Comparison of ENCODE assay signal across 8 mouse cellular contexts in the genomic region with DNA sequence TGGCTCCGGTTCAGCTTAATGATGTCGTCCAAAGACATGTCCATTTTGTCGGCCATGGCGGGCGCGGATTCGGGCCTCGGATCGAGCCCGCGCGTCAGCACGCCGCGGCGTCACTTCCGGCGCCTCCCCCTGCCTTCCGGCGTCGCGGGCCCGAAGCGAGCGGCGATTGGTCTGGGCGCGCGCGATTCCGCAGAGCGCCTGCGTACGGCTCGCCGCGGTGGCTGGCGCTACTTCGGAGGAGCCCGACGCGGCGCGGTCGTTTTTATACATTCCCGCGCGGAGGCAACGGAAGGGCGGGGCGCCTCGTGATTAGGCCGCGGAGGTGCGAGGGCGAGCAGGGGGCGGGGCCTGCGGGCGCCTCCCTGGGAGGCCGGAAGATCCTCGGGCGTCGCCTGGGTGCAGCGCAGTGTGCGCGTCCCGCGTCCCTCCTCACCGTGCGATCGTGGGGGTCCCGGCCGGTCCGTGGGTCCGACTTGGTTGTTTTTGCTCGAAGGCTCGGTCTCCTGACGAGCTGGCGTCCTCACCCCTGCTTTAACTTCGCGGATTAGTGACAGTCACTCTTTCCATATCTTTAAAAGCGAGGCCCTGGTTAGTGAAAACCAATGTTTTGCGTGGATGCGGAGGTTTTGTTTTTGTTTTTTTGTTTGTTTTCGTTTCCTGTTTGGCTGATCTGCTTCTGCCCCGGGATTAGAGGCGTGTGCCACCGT. TPM values are rescaled to one million over a fixed set of nuclear protein-coding genes. Genes with fewer than 3 reads are reported as not detected.
DNase-seq lines count a peak whose midpoint lies in the region; ATAC-seq and TF ChIP-seq lines count a peak whose summit lies in the region.

Gene Alyref (minus strand): TSS at position 83 of the 707 bp plus-strand sequence.
Gene Anapc11 (plus strand): TSS at position 139 of the 707 bp plus-strand sequence.

- H3K4me1 ChIP-seq in embryonic facial prominence, embryonic 13.5 days = peaks cover 27% of the 10 kb centered on the region
- H3K4me1 ChIP-seq in kidney, adult 2 months (ENCODE audit: control insufficient read depth, insufficient read depth, low read length) = peaks cover 16% of the 10 kb centered on the region
- peaks cover 24% of the 10 kb centered on the region for H3K4me1 ChIP-seq in limb, embryonic 12.5 days (replicated peaks)
- H3K4me1 ChIP-seq in midbrain, embryonic 15.5 days = peaks cover 27% of the 10 kb centered on the region
- H3K4me1 ChIP-seq in spleen, adult 2 months (ENCODE audit: control insufficient read depth, insufficient read depth, insufficient read length) = peaks cover 17% of the 10 kb centered on the region

- TF ChIP-seq POLR2A in kidney, adult 2 months (IDR thresholded peaks at IDR 0.05; ENCODE audit: low read depth, low read length) = peak; percentile 9
- TF ChIP-seq POLR2A in spleen, adult 2 months (IDR thresholded peaks at IDR 0.05; ENCODE audit: low read depth, low read length) = peak; percentile 78

- no peaks in the 10 kb centered on the region for H3K27me3 ChIP-seq in embryonic facial prominence, embryonic 13.5 days
- no peaks in the 10 kb centered on the region for H3K27me3 ChIP-seq in kidney, adult 2 months (replicated peaks; ENCODE audit: control insufficient read depth, insufficient read depth, low read length)
- H3K27me3 ChIP-seq in limb, embryonic 12.5 days = no peaks in the 10 kb centered on the region
- no peaks in the 10 kb centered on the region for H3K27me3 ChIP-seq in midbrain, embryonic 15.5 days (replicated peaks)
- no peaks in the 10 kb centered on the region for H3K27me3 ChIP-seq in spleen, adult 2 months (ENCODE audit: control insufficient read depth, insufficient read depth, low read length)

- peak within 1 kb of the TSS; percentile 94 for H3K27ac ChIP-seq in embryonic facial prominence, embryonic 13.5 days
- peak within 1 kb of the TSS; percentile 69 for H3K27ac ChIP-seq in kidney, adult 2 months (ENCODE audit: insufficient read depth, low read depth, low read length)
- peak within 1 kb of the TSS; percentile 89 for H3K27ac ChIP-seq in limb, embryonic 12.5 days
- peak within 1 kb of the TSS; percentile 91 for H3K27ac ChIP-seq in midbrain, embryonic 15.5 days
- peak within 1 kb of the TSS; percentile 84 for H3K27ac ChIP-seq in spleen, adult 2 months (ENCODE audit: insufficient read depth, low read length)

- WGBS in embryonic facial prominence, embryonic 13.5 days = under 1% methylated on average over 88 of the region's 88 CpGs
- under 1% methylated on average over 88 of the region's 88 CpGs for WGBS in kidney, adult 2 months
- under 1% methylated on average over 88 of the region's 88 CpGs for WGBS in limb, embryonic 12.5 days
- WGBS in midbrain, embryonic 15.5 days = under 1% methylated on average over 82 of the region's 88 CpGs
- under 1% methylated on average over 87 of the region's 88 CpGs for WGBS in spleen, adult 2 months

- DNase-seq in 3134 (ENCODE audit: extremely low read depth, insufficient read length, low spot score) = peak; percentile 98
- DNase-seq in adrenal gland, postnatal 36 days = peak; percentile 96 to 97
- DNase-seq in heart, adult 18-20 months = peak; percentile 94 to 95
- DNase-seq in kidney, adult 2 months = peak; percentile 96
- DNase-seq in spleen, adult 2 months (ENCODE audit: low read depth in 1 of 2, low spot score in 2 of 2) = peak; percentile 91 to 93

- peaks cover 66% of the 10 kb centered on the region for H3K36me3 ChIP-seq in embryonic facial prominence, embryonic 13.5 days
- peaks cover 4% of the 10 kb centered on the region; the same call in 1 of the 2 replicates for H3K36me3 ChIP-seq in kidney, adult 2 months (ENCODE audit: control insufficient read depth, insufficient read depth, low read length)
- peaks cover 73% of the 10 kb centered on the region for H3K36me3 ChIP-seq in limb, embryonic 12.5 days
- peaks cover 48% of the 10 kb centered on the region for H3K36me3 ChIP-seq in midbrain, embryonic 15.5 days (replicated peaks)
- H3K36me3 ChIP-seq in spleen, adult 2 months (ENCODE audit: control insufficient read depth, insufficient read depth, low read length) = peaks cover 28% of the 10 kb centered on the region

- no peaks in the 10 kb centered on the region for H3K9me3 ChIP-seq in embryonic facial prominence, embryonic 13.5 days
- no peaks in the 10 kb centered on the region for H3K9me3 ChIP-seq in limb, embryonic 12.5 days
- no peaks in the 10 kb centered on the region for H3K9me3 ChIP-seq in midbrain, embryonic 15.5 days

- H3K4me2 ChIP-seq in embryonic facial prominence, embryonic 13.5 days = peak within 1 kb of the TSS; percentile 98
- peak within 1 kb of the TSS; percentile 98 for H3K4me2 ChIP-seq in limb, embryonic 12.5 days
- peak within 1 kb of the TSS; percentile 92 for H3K4me2 ChIP-seq in midbrain, embryonic 15.5 days

- H3K4me3 ChIP-seq in embryonic facial prominence, embryonic 13.5 days = peak within 1 kb of the TSS; percentile 98
- peak within 1 kb of the TSS; percentile 73 for H3K4me3 ChIP-seq in kidney, adult 2 months (ENCODE audit: insufficient read depth, low read depth, low read length)
- peak within 1 kb of the TSS; percentile 100 for H3K4me3 ChIP-seq in limb, embryonic 12.5 days (replicated peaks)
- peak within 1 kb of the TSS; percentile 92 for H3K4me3 ChIP-seq in midbrain, embryonic 15.5 days
- peak within 1 kb of the TSS; percentile 84 for H3K4me3 ChIP-seq in spleen, adult 2 months (ENCODE audit: extremely low read depth, insufficient read depth, insufficient read length)

- H3K9ac ChIP-seq in embryonic facial prominence, embryonic 13.5 days = peak within 1 kb of the TSS; percentile 99
- peak within 1 kb of the TSS; percentile 99 for H3K9ac ChIP-seq in limb, embryonic 12.5 days (replicated peaks)
- H3K9ac ChIP-seq in midbrain, embryonic 15.5 days = peak within 1 kb of the TSS; percentile 90

- peak; percentile 93 for ATAC-seq in embryonic facial prominence, embryonic 13.5 days (ENCODE audit: insufficient number of reproducible peaks, insufficient read depth, low FRiP score, low TSS enrichment, low read depth)
- ATAC-seq in limb, embryonic 12.5 days (ENCODE audit: insufficient number of reproducible peaks, insufficient read depth, low FRiP score, low TSS enrichment, low read depth) = peak; percentile 96
- peak; percentile 97 for ATAC-seq in midbrain, embryonic 15.5 days (replicated peaks)

- no peak for TF ChIP-seq CTCF in kidney, adult 2 months (conservative IDR thresholded peaks at IDR 0.05; ENCODE audit: insufficient read depth, insufficient read length, low read depth, low read length)
- no peak for TF ChIP-seq CTCF in spleen, adult 2 months (IDR thresholded peaks at IDR 0.05; ENCODE audit: extremely low read depth, insufficient read depth, insufficient read length, insufficient replicate concordance)

RNA-seq across cellular contexts. Expression of gene Alyref, which starts in this region (rescaled TPM):
- total RNA-seq in adrenal gland, postnatal 36 days (2021) = 10 to 100 TPM; 97.0 to 99.2 TPM
- polyA plus RNA-seq in embryonic facial prominence, embryonic 13.5 days (2015; fragmentation: Nextera tagmentation; extraction: Ambion mirVana) = 492 and 529 TPM in 2 replicates
- total RNA-seq in heart, adult 18-20 months (2021) = 10 to 100 TPM; 44.1 to 46.9 TPM
- polyA plus RNA-seq in kidney, adult 2 months (2012; rRNA removed) = 18.8 and 29.0 TPM in 2 replicates
- polyA plus RNA-seq in limb, embryonic 12.5 days (2016; fragmentation: Nextera tagmentation; extraction: Ambion mirVana) = 671 and 778 TPM in 2 replicates
- 225 and 233 TPM in 2 replicates for polyA plus RNA-seq in midbrain, embryonic 15.5 days (2015; fragmentation: Nextera tagmentation; extraction: Ambion mirVana)
- 22.1 and 27.2 TPM in 2 replicates for polyA plus RNA-seq in spleen, adult 2 months (2012; rRNA removed)

RNA-seq across cellular contexts. Expression of gene Anapc11, which starts in this region (rescaled TPM):
- 100 to 1,000 TPM in 1 of 2 experiments, 10 to 100 TPM in 1; 86.0 to 102 TPM for total RNA-seq in adrenal gland, postnatal 36 days (2021)
- polyA plus RNA-seq in embryonic facial prominence, embryonic 13.5 days (2015; fragmentation: Nextera tagmentation; extraction: Ambion mirVana) = 219 and 222 TPM in 2 replicates
- 10 to 100 TPM; 84.4 to 89.0 TPM for total RNA-seq in heart, adult 18-20 months (2021)
- 137 and 143 TPM in 2 replicates for polyA plus RNA-seq in kidney, adult 2 months (2012; rRNA removed)
- 202 and 203 TPM in 2 replicates for polyA plus RNA-seq in limb, embryonic 12.5 days (2016; fragmentation: Nextera tagmentation; extraction: Ambion mirVana)
- 200 and 205 TPM in 2 replicates for polyA plus RNA-seq in midbrain, embryonic 15.5 days (2015; fragmentation: Nextera tagmentation; extraction: Ambion mirVana)
- polyA plus RNA-seq in spleen, adult 2 months (2012; rRNA removed) = 80.1 and 101 TPM in 2 replicates

Comparison
In these comparisons a context has a peak if more than half of its experiments do, and no peak if none do; other contexts are left out.
1. Peak in every context shown above with its lines: DNase-seq, ATAC-seq, H3K4me3 ChIP-seq and H3K27ac ChIP-seq.